Mouse (Mus musculus) lung, postnatal 0 days (tissue): ENCODE results near the gene Cdkal1.

Source experiments
- CTCF ChIP-seq: IDR thresholded peaks from 2 replicates; pipeline ENCODE4 v1.5.1; 2016; ENCODE audit warnings: antibody characterized with exemption, mild to moderate bottlenecking
- EP300 ChIP-seq: IDR thresholded peaks from 2 replicates; pipeline ENCODE4 v1.6.1; 2016; ENCODE audit warnings: antibody characterized with exemption, mild to moderate bottlenecking, control low read depth

DNA sequence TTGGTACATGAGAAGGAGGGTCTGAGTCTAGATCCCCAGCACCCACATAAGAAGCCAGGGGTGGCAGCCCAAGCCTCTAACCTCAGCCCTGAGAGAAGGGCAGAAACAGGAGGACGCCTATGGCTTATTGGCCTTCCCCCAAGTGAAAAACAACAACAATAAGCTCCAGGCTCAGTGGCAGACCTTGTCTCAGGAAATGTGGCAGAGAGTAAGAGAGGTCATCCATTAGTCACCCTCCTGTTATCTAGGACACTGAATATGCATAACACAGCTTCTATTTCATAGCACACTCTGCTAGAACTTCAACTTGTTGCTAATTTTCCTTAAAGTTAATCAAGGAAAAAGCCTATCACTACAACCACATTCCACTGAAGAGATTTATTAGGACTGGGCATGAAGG, 154.1 kb downstream of the Cdkal1 start:
- TF ChIP-seq CTCF, result no peak
- no peak for TF ChIP-seq EP300
